Mouse (Mus musculus) right cerebral cortex, postnatal 25 days (tissue): ENCODE results near the gene Iqcf3.
A peak's percentile ranks its signal among the peaks of the same experiment; 100 is the strongest.
"Not testable (repeated sequence)": the region's sequence is repeated elsewhere in the genome, so short reads cannot be mapped to it uniquely, and the experiment has no call there.

Experiments
- DNase-seq: peaks from one replicate; pipeline ENCODE4 v3.0.0; 2022

The Iqcf3 gene

DNA sequence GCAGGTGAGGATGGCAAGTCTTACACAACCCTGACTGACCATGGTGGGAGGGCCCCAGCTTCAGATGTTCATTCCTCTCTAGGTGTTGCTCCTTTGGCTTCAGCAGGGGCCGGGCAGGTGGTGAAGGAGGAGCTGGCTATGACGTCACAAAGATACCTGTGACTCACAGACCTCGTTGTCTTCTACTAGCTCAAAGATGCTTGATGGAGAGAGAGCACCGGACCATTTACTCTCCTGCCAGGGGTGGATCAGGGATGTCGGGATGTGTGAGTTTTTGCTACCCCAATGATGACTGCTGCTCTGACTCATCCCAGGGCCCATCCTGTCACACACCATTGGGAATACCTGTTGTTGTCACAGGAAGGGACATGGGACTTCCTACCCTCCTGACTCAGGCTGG, at the start of gene Iqcf3:
TSS of gene Iqcf3 (minus strand) at position 101 of the 400 bp plus-strand sequence.
- no peak for DNase-seq

DNA sequence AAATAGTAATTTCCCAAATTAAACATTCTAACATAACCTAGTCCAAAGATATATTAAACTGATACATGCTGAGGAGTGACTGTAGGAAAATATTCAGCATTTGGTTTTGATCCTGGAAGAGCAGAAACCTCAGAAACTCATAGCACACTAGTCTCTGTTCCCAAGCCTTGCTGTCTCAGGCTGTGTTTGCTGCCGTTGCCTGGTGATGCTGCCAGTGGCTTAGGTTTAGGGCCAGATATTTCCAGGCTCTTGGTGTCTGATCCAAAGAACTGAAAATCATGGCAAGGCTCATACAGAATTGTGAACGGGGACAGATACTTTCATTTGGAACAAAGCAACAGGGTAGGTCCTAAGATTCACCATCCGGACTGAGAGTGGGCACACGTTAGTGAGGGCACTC, 49.3 kb upstream of the Iqcf3 start:
- DNase-seq: no peak

DNA sequence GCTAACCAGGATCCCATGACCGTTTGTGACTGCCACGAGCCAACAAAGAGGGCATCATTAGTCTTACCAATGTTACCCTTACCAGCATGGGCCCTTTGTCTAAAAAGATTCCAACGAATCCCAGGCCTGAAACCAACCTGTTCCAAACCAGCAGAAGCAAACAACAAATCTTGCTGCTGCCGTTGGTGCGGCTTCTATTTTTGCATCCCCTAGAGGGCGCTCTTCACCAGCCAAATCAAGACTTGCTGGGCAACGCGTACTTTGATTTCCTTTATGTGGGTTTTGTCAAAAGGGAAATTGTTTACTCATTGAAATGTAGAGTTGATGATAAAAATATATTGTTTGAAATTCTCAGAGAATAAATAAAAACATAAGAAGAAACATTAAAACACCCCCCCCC, 39.1 kb upstream of the Iqcf3 start:
- peak; percentile 64 for DNase-seq

DNA sequence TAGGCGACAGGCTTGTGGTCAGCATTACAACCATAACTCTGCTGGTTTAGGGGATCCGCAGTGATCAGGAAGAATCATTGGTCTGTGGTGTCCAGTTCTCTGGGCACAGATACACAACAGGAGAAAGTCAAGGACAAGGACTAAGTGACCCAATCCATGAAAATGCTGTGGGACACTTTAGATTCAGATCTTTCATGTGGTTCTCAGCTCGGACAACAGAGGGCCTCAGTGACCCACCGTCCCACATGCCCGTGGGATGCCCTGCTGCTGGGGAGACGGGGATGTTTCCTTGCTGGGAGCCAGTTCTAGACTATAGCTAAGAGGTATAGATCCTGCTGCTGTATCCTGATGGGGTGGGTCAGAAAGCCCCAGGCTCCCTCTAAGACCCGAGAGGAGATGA, 37.0 kb upstream of the Iqcf3 start:
- DNase-seq: no peak

DNA sequence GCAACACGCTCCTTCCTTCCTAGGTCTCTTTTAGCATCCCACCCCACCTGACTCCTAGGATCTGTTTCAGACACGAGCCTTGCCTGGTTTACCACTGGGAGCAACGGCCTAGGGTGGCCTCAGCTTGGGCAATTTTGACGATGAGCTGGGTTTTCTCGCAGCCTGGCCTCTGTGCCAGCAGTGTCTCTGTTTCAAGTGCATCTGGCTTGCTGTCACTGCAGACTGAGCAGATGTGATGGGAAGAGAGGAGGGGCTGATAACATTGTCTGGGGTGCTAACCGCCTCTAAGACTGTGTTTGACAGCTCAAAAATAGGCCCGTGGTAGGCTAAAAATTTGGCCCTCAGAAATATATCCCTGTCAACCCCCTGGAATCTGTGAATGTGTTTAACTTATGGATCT, 34.4 kb upstream of the Iqcf3 start:
- DNase-seq: no peak

DNA sequence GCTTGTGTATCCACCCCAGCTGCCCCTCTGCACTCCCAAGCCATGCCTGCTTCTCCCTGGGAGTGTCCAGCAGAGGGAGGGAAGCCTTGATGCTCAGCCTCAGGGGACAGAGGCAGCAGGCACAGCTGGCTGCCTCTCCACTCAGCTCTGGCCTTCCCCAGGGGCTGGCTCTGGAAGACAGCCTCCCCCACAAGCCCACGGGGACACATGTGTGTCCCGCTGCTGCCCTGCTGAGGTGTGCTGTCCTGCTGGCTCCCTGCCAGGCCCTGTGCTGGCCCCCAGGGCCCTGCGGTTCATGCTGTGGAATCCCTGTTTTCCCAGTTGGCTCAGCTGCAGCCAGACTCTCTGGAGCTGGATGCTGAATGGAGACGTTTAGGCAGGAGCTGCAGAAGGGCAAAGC, 34.0 kb upstream of the Iqcf3 start:
- not testable (repeated sequence) for DNase-seq

DNA sequence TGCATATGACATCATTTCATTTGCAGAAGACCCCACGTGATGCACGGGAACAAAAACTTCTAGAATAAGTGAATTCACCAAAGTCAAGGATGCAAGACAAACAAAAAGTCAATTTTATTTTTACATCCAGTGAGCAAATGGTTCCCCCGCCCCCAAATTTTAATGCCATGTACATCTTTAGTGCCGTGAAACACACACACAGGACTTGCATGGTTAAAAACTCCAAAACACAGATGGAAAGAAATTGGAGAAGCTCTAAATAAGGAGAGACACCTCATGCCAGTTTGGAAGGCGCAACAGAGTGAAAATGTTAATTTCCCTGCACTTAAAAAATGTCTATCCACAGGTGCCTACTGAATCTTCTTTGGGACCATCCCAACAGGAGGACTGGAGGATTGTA, 30.7 kb upstream of the Iqcf3 start:
- no peak for DNase-seq

DNA sequence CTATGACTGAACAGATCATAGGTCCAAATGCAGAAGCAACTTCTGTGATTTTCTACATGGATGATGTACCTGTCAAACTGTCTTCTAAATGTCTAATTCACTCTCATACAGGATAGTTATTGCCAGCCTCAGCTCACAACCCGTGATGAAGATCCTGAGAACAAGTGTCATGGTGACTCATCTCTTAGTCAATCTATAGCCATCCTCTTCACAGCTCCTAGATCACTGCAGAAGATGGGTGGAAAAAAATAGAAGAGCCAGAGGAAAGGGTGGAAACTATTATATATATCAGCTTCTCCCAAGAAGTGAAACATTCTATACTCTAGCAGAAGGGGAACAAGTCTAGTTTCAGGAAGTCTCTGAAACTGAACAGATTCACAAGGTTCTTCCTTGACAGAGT, 21.1 kb upstream of the Iqcf3 start:
- DNase-seq: no peak

DNA sequence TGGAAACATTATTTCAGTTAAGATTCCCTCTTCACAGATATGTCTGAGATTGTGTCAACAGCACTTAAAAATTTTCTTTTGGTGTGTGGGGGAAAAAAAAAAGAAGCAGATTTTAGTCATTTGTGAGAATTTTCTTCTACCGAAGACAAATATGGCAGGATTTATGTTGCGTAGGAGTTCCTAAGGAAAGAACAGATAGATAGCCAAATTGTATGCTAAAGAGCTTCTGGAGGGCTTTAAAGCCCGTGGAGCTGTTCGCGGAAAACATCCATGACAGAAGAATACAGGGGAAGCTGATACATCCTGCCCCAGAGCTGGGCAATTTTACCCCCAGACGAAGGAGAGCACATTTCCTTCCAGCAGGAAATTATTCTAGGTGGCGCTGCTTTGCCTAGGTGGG, 18.6 kb upstream of the Iqcf3 start:
- no peak for DNase-seq

DNA sequence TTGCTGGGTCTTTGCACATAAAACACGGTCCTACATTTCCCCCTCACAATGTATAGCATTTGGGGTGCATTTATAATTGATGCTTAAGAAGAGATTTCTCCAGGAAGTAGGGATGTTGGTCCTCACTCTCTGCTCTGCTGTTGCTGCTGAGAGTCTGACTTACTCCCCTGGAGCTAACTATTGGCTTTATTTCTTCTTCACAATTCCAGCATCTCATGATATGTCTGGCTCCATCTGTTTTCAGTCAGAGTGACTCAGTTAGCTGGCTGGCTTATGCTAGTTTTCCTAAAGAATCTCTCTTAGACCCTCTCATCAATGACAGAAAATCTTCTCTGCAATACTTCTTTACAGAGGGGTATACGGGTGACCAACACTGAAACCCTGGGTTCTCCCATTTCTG, 14.7 kb upstream of the Iqcf3 start:
- no peak for DNase-seq

DNA sequence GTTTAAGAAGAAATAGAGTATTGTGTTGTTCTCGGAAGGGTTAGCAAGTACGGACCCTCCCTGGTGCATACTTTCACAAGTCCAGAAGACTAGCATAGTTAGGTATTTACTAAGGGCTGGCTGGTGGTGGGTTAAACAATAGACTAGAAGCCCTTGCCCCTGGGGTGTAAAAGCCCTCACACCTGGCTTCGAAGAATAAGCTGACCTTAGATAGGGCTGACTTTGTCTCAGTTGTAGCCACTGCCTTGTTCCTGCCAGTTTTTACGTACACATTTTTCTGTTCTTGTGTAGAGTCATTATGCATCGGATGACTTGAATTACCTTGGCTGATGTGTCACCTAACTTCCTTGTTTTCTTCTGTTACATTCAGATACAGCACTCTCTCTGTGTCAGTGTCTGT, 11.9 kb upstream of the Iqcf3 start:
- no peak for DNase-seq

DNA sequence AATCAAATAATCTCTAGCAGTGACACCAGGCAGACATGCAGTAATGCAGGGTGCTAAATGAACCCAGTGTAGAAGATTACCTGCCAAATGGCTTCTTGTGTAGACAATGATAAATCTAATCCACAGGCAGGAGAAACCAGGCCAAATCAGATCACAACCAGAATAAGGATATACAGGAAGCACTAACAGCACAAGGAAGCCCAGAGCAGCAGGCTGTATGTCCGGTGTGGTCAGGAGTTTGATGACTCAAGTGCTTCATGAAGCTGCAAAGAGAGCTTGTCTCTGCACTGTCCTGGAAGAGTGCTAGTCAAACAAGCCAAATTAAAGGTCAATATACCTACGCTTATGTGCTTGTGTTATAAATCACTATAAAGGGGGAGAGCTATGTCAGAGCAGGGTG, 10.8 kb upstream of the Iqcf3 start:
- DNase-seq: no peak

DNA sequence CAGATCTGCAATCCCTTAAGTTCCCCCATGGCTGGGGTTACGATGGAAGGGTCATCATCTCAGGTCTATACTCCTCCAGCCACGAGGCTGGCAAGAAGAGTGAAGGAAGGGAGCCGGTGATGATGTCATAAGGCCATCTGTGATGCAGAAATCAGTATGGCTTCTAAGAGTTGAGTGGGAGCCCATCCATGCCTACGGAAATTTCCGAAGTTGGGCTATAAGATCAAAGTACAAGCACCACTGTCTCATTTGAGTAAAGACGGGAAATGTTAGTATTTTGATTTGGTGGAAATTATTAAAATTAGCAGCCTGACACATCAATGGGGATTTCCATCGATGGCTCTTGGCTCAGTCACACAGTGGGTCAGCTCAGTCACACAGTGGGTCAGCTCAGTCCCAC, 9.5 kb upstream of the Iqcf3 start, which contains the start of gene Iqcf4:
TSS of gene Iqcf4 (minus strand) at position 101 of the 400 bp plus-strand sequence.
- DNase-seq: no peak

DNA sequence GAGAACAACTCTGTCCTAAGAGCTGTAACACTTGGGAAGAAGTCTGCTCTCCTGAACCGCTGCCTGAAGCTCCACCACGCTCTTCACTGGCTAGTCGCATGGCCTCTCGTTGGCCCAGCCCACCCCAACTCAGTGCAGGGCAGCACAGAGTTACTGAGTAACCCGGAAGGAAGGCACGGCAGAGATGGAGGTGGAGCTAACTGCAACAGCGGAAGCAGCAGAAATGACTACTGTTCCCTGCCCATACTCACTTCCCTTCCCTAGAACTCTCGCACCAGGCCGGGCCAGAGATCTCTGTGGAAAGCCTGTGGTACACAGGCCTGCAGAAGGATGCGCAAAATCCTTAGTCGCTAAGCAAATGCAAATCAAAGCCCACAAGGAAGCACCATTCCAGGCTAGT, 5.0 kb upstream of the Iqcf3 start:
- DNase-seq: no peak

DNA sequence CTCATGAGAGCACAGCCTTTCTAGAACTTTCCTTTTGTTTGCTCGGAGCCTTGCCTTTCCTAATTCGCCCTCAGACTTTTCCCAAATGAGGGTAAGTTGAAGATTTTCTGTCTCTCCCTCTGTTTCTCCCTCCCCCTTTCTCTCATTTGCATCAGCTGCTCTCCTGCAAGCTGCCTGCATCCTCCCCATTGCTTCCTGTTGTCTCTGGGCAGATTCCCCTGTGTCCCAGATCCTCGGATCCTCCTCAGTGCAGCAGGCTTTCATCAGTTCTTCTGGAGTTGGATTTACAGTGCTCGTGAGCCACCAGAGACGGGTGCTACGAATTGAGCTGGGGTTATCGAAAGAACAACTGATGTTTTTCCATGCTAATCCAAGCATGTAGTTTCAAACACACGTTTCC, 2.6 kb upstream of the Iqcf3 start:
- no peak for DNase-seq

DNA sequence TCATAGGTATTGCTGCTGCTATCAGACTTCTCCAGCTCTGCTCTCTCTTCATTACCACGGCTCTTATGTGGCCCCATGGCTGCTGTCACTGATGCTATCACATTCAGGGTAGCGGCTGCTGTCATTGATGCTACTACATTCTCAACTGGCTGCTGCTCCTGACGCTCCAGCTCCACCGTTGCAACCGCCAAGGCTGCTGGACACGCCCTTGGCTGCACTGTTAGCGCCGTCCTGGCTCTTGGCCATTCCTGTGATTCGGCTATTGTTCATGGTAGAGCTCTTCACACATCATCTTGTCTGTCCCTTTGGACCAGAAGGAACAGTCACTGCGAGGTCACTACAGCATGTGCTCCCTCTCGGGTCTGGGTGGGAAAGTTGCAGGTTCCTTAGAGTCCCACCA, 860 bp upstream of the Iqcf3 start:
- DNase-seq: no peak

DNA sequence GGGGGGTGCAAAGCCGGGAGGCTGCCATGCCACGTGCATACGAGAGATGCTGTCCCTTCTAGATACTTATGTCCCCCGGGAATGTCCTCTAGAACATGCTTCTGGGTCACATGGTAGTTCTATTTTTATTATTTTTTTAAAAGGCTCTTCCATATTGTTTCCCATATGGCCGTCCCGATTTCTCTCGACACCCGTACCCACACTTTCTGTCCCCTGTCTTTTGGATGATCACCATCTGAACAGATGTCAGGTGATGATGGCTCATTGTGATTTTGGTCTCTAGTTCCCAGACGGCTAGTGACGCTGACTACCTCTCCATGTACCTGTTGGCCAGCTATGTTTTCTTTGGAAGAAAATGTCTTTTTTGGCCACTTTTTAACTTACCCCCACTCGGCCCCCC, 26.5 kb downstream of the Iqcf3 start:
- no peak for DNase-seq

DNA sequence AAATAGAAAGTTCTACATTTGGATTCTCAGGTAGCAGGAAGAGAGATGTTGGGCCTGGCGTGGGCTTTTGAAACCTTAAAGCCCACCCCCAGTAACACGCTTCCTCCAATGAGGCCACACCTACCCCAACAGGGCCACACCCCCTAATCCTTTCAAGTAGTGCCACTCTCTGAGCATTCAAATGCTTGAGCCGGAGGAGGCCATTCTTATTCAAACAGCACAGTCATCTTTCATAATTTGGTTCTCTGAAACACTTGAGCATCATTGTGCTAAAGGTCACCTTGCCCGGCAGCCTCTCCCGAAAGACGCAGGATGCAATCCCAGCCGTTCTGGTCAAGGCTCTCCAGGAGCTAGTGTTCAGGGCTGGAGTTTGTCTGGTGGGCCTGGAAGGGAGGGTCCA, 27.1 kb downstream of the Iqcf3 start:
- no peak for DNase-seq

DNA sequence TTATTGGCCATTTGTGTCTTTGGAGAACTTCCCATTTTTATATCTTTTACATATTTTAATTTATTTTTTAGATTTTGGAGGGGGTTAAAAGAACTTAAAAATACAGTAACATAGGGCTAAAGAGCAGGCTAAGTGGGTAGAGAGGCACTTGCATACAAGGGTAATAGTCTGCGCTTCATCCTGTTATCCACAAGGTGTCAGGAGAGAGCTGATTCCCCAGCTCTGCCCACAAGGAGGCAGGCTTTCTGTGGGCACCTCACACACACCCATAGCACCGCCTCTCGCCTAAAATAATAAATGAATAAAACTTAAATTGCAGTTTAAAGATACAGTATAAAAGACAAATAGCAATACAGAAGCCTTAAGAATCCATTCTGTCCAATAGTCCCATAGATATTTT, 29.6 kb downstream of the Iqcf3 start:
- peak; percentile 21 for DNase-seq

DNA sequence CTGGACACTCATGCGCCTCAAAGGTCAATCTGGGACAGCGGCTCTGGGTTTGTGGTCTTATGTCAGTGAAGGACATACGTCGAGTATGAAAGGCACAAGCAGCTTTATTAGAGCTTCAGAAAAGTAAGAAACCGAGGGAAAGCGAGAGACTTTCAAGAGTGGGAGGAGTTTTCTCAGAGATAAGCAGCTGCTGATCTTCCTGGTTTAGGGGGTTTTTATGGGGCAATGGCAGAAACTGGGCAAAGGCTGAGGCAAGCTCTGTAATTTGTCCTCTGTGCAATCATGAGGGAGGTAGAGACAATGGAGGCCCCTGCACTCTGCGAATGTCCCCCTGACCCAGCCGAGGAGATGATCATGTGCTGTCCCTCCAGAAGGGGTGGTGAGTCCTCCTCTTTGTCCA, 41.5 kb downstream of the Iqcf3 start:
- DNase-seq: no peak

DNA sequence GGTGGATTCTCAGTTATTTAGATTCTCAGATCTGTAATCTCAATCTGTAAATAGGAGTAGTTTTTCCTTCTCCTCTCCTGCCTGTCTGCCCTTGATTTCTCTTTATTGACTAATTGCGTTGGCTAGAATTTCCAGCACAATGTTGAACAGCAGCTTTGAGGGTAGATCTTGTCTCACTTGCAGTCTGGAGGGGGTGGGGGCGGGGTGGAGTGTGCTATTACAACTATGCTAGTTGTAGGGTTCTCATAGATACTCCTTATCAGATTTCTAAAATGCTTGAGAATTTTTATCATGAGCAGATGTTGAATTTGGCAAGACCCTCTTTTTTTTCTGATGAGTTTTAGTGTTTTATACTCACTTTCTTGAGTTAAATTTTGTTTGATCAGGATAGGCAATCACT, 42.0 kb downstream of the Iqcf3 start:
- no peak for DNase-seq

DNA sequence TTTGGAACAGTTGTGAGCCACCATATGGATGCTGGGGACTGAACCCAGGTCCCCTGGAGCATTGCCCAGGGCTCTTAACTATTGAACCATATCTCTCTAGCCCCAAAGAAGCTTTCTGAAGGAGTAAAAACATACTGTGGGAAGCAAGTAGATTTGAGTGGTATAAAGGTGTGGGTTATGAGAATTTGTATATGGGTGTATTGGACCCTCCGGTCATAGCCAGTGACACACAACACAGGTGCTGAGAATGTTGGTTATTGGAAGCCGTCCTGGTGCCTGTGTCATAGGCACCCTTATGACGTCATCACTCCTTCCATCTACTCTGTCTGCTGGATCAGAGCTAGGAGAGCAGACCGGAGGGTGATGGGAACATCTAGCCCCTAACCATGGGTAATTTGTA, 47.2 kb downstream of the Iqcf3 start, which contains the start of gene Iqcf5:
TSS of gene Iqcf5 (plus strand) at position 301 of the 400 bp plus-strand sequence.
- no peak for DNase-seq

DNA sequence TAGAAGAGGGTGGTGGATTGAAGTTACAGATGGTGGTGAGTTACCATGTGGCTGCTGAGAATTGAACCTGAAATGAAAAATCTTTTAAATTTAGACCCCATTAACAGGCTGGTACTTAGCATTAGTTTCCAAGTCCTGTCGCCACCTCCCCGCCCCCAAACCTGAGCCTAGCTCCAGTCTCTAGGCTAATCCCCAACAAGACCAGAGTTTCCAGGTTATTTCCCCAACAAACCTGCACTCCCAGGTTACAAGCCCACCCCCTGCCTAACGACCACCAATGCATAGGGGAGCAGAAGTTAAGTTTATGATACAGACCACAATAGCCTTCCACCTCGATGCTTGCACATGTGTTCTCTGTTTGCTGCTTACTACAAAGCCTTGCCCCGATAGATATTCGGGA, 47.9 kb downstream of the Iqcf3 start:
- no peak for DNase-seq

DNA sequence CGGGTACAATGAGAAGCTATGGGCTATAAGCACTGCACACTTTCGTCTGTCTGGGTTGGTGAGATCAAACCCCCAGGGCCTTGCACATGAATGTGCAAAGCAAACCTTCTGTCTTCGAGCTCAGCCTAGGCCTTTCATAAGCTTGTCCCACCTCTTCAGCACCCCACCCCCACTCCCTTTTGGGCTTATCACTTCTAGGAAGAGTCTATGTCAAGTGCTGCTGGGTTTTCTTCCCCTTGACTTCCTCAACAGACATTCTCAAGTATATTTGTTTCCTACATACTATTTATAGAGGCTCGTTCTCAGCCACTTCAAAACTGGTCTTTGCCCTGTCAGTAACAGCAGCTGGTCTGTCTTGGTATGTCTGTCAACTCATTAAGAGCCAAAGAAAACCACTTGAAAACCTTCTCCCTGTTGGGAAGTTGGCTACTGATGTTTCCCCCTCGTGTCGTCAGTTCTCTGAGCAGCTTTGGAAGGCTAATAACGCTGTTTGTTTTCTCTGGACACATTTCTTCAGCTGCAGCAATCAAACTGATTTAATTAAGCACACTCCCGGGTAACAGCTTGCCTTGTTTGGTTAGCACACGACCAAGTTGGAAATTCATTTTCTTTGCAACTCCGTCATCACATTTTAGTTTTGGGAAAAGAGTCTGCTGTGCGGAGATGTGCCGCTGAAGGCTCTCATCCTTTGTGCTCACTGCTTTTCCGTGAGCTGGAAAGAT, 48.5 kb downstream of the Iqcf3 start:
- no peak for DNase-seq

DNA sequence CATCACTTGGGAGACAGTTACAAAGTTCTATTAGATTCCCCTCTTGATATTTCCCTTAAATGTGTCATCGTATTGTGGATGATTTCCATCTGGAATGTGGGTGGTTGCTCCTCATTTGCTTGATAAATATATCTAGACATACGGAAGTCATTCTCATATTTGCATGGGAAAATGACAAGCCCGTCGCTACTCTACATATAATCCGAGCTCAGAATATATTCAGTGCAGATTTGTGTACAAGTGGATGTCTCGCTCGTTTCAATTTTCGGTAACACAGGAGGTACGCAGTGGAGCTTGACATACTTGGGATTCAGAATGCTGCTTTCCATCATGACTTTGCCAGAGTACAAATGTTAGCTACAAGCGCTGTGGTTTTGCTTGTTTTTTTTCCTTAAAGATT, 52.1 kb downstream of the Iqcf3 start:
- no peak for DNase-seq
